Mouse (Mus musculus) cerebellum, adult 9-10 months (tissue): Measurements from ENCODE around the gene Smim4.

Experiments
- DNase-seq: peaks from one replicate; pipeline ENCODE4 v3.0.0; 2022

Gene Smim4

GRCm38 (mm10) chr14:31128826-31129219, at the start of gene Smim4:
Gene Smim4 (minus strand): TSS chr14:31128956.
- peak; percentile 97 for DNase-seq

- DNase-seq = no peak
Measured at GRCm38 (mm10) chr14:31177715-31178114, 49.0 kb upstream of the Smim4 start.

- no peak for DNase-seq
Measured at GRCm38 (mm10) chr14:31177287-31177686, 48.5 kb upstream of the Smim4 start.

GRCm38 (mm10) chr14:31173537-31173936, 44.8 kb upstream of the Smim4 start:
- no peak for DNase-seq

- DNase-seq = peak; percentile 74
Measured at GRCm38 (mm10) chr14:31172781-31173455, 44.2 kb upstream of the Smim4 start.

GRCm38 (mm10) chr14:31171821-31172220, 43.1 kb upstream of the Smim4 start:
- no peak for DNase-seq

GRCm38 (mm10) chr14:31171386-31171785, 42.6 kb upstream of the Smim4 start:
- peak; percentile 76 for DNase-seq

GRCm38 (mm10) chr14:31170963-31171362, 42.2 kb upstream of the Smim4 start:
- no peak for DNase-seq

GRCm38 (mm10) chr14:31169508-31169907, 40.8 kb upstream of the Smim4 start:
- no peak for DNase-seq

- DNase-seq = no peak
Measured at GRCm38 (mm10) chr14:31168425-31168824, 39.7 kb upstream of the Smim4 start, which contains the start of gene Stab1. Gene Stab1 (minus strand): TSS chr14:31168641.

GRCm38 (mm10) chr14:31166827-31167226, 38.1 kb upstream of the Smim4 start:
- DNase-seq = peak; percentile 48

- peak; percentile 48 for DNase-seq
Measured at GRCm38 (mm10) chr14:31165991-31166630, 37.4 kb upstream of the Smim4 start.

GRCm38 (mm10) chr14:31165458-31165857, 36.7 kb upstream of the Smim4 start:
- DNase-seq = no peak

- peak; percentile 58 for DNase-seq
Measured at GRCm38 (mm10) chr14:31165010-31165409, 36.3 kb upstream of the Smim4 start.

GRCm38 (mm10) chr14:31164067-31164466, 35.3 kb upstream of the Smim4 start:
- peak; percentile 87 for DNase-seq

GRCm38 (mm10) chr14:31161638-31162037, 32.9 kb upstream of the Smim4 start:
- peak; percentile 46 for DNase-seq

GRCm38 (mm10) chr14:31161191-31161590, 32.4 kb upstream of the Smim4 start:
- no peak for DNase-seq

- DNase-seq = no peak
Measured at GRCm38 (mm10) chr14:31160196-31161150, 31.7 kb upstream of the Smim4 start.

- no peak for DNase-seq
Measured at GRCm38 (mm10) chr14:31145694-31146093, 16.9 kb upstream of the Smim4 start.

GRCm38 (mm10) chr14:31141011-31141410, 12.3 kb upstream of the Smim4 start:
- no peak for DNase-seq

GRCm38 (mm10) chr14:31140141-31140540, 11.4 kb upstream of the Smim4 start:
- DNase-seq = no peak

GRCm38 (mm10) chr14:31139666-31140065, 10.9 kb upstream of the Smim4 start:
- DNase-seq = no peak

- peak; percentile 23 for DNase-seq
Measured at GRCm38 (mm10) chr14:31138897-31139429, 10.2 kb upstream of the Smim4 start.
